Mouse (Mus musculus) megakaryocyte, embryonic 14.5 days (primary cell): ENCODE measurements around the gene Shisal2b.

Source experiments
- FLI1 ChIP-seq: IDR thresholded peaks from 2 replicates; pipeline ENCODE4 v1.6.1; 2012; ENCODE audit warnings: low read length, inconsistent platforms, mixed read lengths
- GATA1 ChIP-seq: IDR thresholded peaks from 3 replicates; pipeline ENCODE4 v1.6.1; 2012; ENCODE audit warnings: mixed read lengths, low read length, inconsistent platforms, borderline replicate concordance

- TF ChIP-seq GATA1 (no peak), FLI1 (no peak)
Observed at GRCm38 (mm10) chr13:104822411-104822838, 41.3 kb downstream of the Shisal2b start.
